9 mouse cellular contexts compared by ENCODE assay signal in genomic region chr3:108415831-108416223, GRCm38 (mm10). TPM values are rescaled to one million over a fixed set of nuclear protein-coding genes. Genes with fewer than 3 reads are reported as not detected.
DNase-seq lines count a peak whose midpoint lies in the region; ATAC-seq and TF ChIP-seq lines count a peak whose summit lies in the region.
"Had no signal": no experiment of that assay in that cellular context is flagged by ENCODE, and none has a peak within 500 bp of the region (broad histone marks: within the 10 kb centered on the region; RNA-seq: fewer than 3 reads in every experiment).

No protein-coding gene starts in this region.

- peak; percentile 81 for DNase-seq in B cell, adult 2 months
- peak; percentile 77 for DNase-seq in brain, embryonic 18.5 days (ENCODE audit: low read depth, low spot score)
- DNase-seq in liver = peak; percentile 73
- DNase-seq in midbrain, postnatal 0 days (ENCODE audit: low spot score) = peak; percentile 95
- DNase-seq in spleen, postnatal 4 days (ENCODE audit: low spot score in 2 of 2) = peak; percentile 70 to 86

- peak overlapping the region; percentile 100 for H3K4me2 ChIP-seq in heart, embryonic 12.5 days
- peak overlapping the region; percentile 97 for H3K4me2 ChIP-seq in kidney, embryonic 15.5 days
- H3K4me2 ChIP-seq in midbrain, postnatal 0 days (ENCODE audit: low read depth, low read length, poor library complexity, severe bottlenecking) = peak overlapping the region; percentile 76

- H3K27ac ChIP-seq in heart, embryonic 12.5 days (ENCODE audit: poor library complexity, severe bottlenecking) = no peak overlapping the region
- peak overlapping the region; percentile 75 for H3K27ac ChIP-seq in kidney, embryonic 15.5 days
- H3K27ac ChIP-seq in midbrain, postnatal 0 days (ENCODE audit: low read depth, low read length) = peak overlapping the region; percentile 96

- ATAC-seq in erythroid progenitor cell, adult 5-6 weeks (replicated peaks; ENCODE audit: low FRiP score, poor library complexity, severe bottlenecking) = peak; percentile 67
- ATAC-seq in heart, embryonic 12.5 days (ENCODE audit: insufficient number of reproducible peaks, low FRiP score) = peak; percentile 73
- peak; percentile 53; the same call in 1 of the 2 replicates for ATAC-seq in kidney, embryonic 15.5 days (replicated peaks; ENCODE audit: low FRiP score)
- peak; percentile 90 for ATAC-seq in midbrain, postnatal 0 days (ENCODE audit: low FRiP score)

- H3K4me3 ChIP-seq in heart, embryonic 12.5 days = peak overlapping the region; percentile 89
- peak overlapping the region; percentile 87 for H3K4me3 ChIP-seq in kidney, embryonic 15.5 days (replicated peaks)
- H3K4me3 ChIP-seq in midbrain, postnatal 0 days (ENCODE audit: low read depth, low read length) = peak overlapping the region; percentile 84

- peaks cover 19% of the 10 kb centered on the region for H3K36me3 ChIP-seq in heart, embryonic 12.5 days
- peaks cover 21% of the 10 kb centered on the region for H3K36me3 ChIP-seq in kidney, embryonic 15.5 days
- H3K36me3 ChIP-seq in midbrain, postnatal 0 days (ENCODE audit: insufficient read depth, low read length) = peaks cover 23% of the 10 kb centered on the region

- WGBS in heart, embryonic 12.5 days = under 1% methylated on average over 48 of the region's 48 CpGs
- under 1% methylated on average over 48 of the region's 48 CpGs for WGBS in kidney, embryonic 15.5 days
- WGBS in midbrain, postnatal 0 days = under 1% methylated on average over 44 of the region's 48 CpGs

- peak overlapping the region; percentile 78 for H3K9ac ChIP-seq in heart, embryonic 12.5 days
- H3K9ac ChIP-seq in kidney, embryonic 15.5 days = peak overlapping the region; percentile 88
- H3K9ac ChIP-seq in midbrain, postnatal 0 days (replicated peaks; ENCODE audit: low read length, poor library complexity, severe bottlenecking) = peak overlapping the region; percentile 94

- peaks cover 39% of the 10 kb centered on the region for H3K27me3 ChIP-seq in heart, embryonic 12.5 days (replicated peaks)
- H3K27me3 ChIP-seq in kidney, embryonic 15.5 days = peaks cover 22% of the 10 kb centered on the region
- H3K27me3 ChIP-seq in midbrain, postnatal 0 days (ENCODE audit: insufficient read depth, low read length) = no peaks in the 10 kb centered on the region

- H3K9me3 ChIP-seq in heart, embryonic 12.5 days (replicated peaks) = peaks cover 21% of the 10 kb centered on the region
- peaks cover 11% of the 10 kb centered on the region; the same call in 1 of the 2 replicates for H3K9me3 ChIP-seq in kidney, embryonic 15.5 days (replicated peaks)
- H3K9me3 ChIP-seq in midbrain, postnatal 0 days (ENCODE audit: low read length) = no peaks in the 10 kb centered on the region

- peaks cover 9% of the 10 kb centered on the region; the same call in 1 of the 2 replicates for H3K4me1 ChIP-seq in heart, embryonic 12.5 days (replicated peaks)
- H3K4me1 ChIP-seq in kidney, embryonic 15.5 days = peaks cover 38% of the 10 kb centered on the region
- peaks cover 22% of the 10 kb centered on the region for H3K4me1 ChIP-seq in midbrain, postnatal 0 days (ENCODE audit: insufficient read depth, low read length)

- TF ChIP-seq CTCF in midbrain, postnatal 0 days (IDR thresholded peaks at IDR 0.05) = peak; percentile 42

RNA-seq across cellular contexts. Expression of gene Celsr2, which starts 0.5 kb away (rescaled TPM):
- total RNA-seq in erythroid progenitor cell, adult 5-6 weeks (2015; ENCODE audit: low replicate concordance) = 0.84 and 1.1 TPM in 2 replicates
- total RNA-seq in erythroid progenitor cell, adult 5-6 weeks (2017; ENCODE audit: low replicate concordance) = 1.0 TPM in 1 of 2 replicates, not detected in the other
- polyA plus RNA-seq in heart, embryonic 12.5 days (2016; fragmentation: Nextera tagmentation; extraction: Ambion mirVana) = 2.3 and 3.6 TPM in 2 replicates
- 19.3 and 21.6 TPM in 2 replicates for polyA plus RNA-seq in kidney, embryonic 15.5 days (2015; fragmentation: Nextera tagmentation; extraction: Ambion mirVana)
- total RNA-seq in midbrain, postnatal 0 days (2014; rRNA removed) = 68.5 and 83.4 TPM in 2 replicates
- polyA plus RNA-seq in midbrain, postnatal 0 days (2015; fragmentation: Nextera tagmentation; extraction: Ambion mirVana) = 19.0 and 24.4 TPM in 2 replicates
- total RNA-seq: CH12.LX had no signal

RNA-seq across cellular contexts. Expression of gene Sars, which starts 29.2 kb away (rescaled TPM):
- 27.4 and 30.6 TPM in 2 replicates for total RNA-seq in erythroid progenitor cell, adult 5-6 weeks (2015; ENCODE audit: low replicate concordance)
- 107 and 211 TPM in 2 replicates for total RNA-seq in erythroid progenitor cell, adult 5-6 weeks (2017; ENCODE audit: low replicate concordance)
- polyA plus RNA-seq in heart, embryonic 12.5 days (2016; fragmentation: Nextera tagmentation; extraction: Ambion mirVana) = 95.8 and 98.1 TPM in 2 replicates
- polyA plus RNA-seq in kidney, embryonic 15.5 days (2015; fragmentation: Nextera tagmentation; extraction: Ambion mirVana) = 126 and 131 TPM in 2 replicates
- total RNA-seq in midbrain, postnatal 0 days (2014; rRNA removed) = 160 and 163 TPM in 2 replicates
- 223 and 225 TPM in 2 replicates for polyA plus RNA-seq in midbrain, postnatal 0 days (2015; fragmentation: Nextera tagmentation; extraction: Ambion mirVana)

RNA-seq across cellular contexts. Expression of gene Psrc1, which starts 32.2 kb away (rescaled TPM):
- total RNA-seq in erythroid progenitor cell, adult 5-6 weeks (2015; ENCODE audit: low replicate concordance) = 42.2 and 46.9 TPM in 2 replicates
- total RNA-seq in erythroid progenitor cell, adult 5-6 weeks (2017; ENCODE audit: low replicate concordance) = 58.9 and 59.7 TPM in 2 replicates
- polyA plus RNA-seq in heart, embryonic 12.5 days (2016; fragmentation: Nextera tagmentation; extraction: Ambion mirVana) = 26.4 and 27.3 TPM in 2 replicates
- polyA plus RNA-seq in kidney, embryonic 15.5 days (2015; fragmentation: Nextera tagmentation; extraction: Ambion mirVana) = 47.2 and 48.8 TPM in 2 replicates
- 4.8 and 5.6 TPM in 2 replicates for total RNA-seq in midbrain, postnatal 0 days (2014; rRNA removed)
- polyA plus RNA-seq in midbrain, postnatal 0 days (2015; fragmentation: Nextera tagmentation; extraction: Ambion mirVana) = 1.8 and 3.2 TPM in 2 replicates

RNA-seq across cellular contexts. Expression of gene Mybphl, which starts 51.1 kb away (rescaled TPM):
- not detected in 2 replicates for total RNA-seq in erythroid progenitor cell, adult 5-6 weeks (2015; ENCODE audit: low replicate concordance)
- total RNA-seq in erythroid progenitor cell, adult 5-6 weeks (2017; ENCODE audit: low replicate concordance) = not detected in 2 replicates
- 35.1 and 39.8 TPM in 2 replicates for polyA plus RNA-seq in heart, embryonic 12.5 days (2016; fragmentation: Nextera tagmentation; extraction: Ambion mirVana)
- not detected in 2 replicates for polyA plus RNA-seq in kidney, embryonic 15.5 days (2015; fragmentation: Nextera tagmentation; extraction: Ambion mirVana)
- not detected in 2 replicates for total RNA-seq in midbrain, postnatal 0 days (2014; rRNA removed)
- polyA plus RNA-seq in midbrain, postnatal 0 days (2015; fragmentation: Nextera tagmentation; extraction: Ambion mirVana) = 0.13 TPM in 1 of 2 replicates, not detected in the other
- total RNA-seq: CH12.LX had no signal
